Mouse (Mus musculus) cerebellum, postnatal 14 days (tissue): ENCODE measurements around the gene Abhd17c.

Experiments used
- DNase-seq, 2 experiments: peaks; one replicate each; pipeline ENCODE4 v3.0.0; 2021; ENCODE audit warnings: mixed read lengths in 2 of 2

Gene Abhd17c

DNA sequence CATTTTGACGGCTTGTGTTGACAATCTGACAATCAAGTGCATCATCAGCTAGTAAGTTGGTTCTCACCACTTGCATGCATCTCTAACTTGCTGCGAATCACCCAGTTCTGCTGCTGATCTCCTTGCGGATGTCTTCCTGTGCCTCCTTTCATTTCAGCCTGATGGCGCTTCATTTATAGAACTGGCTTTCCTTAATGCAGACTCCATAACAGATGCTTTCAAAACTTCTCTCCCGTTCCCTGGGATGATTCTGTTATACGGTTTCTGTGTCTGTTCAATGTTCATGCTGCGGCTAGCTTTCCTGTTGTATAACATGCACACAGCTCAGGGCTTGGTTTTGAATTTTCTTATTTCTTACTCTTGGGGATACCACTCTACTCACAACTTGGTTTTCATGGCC, 91.9 kb downstream of the Abhd17c start:
- no peak for DNase-seq
